Mouse (Mus musculus): Measurements from ENCODE around the gene 4930404H24Rik. TPM values are rescaled to one million over a fixed set of nuclear protein-coding genes. Genes with fewer than 3 reads are reported as not detected.

Gene 4930404H24Rik
- total RNA-seq, 1 experiment: not detected

- Histone ChIP-seq H3K9ac (ENCODE audit: insufficient read depth, low read depth, low read length, poor library complexity, severe bottlenecking) (no peak overlapping the region), H3K36me3 (ENCODE audit: control insufficient read depth, insufficient read depth, low read length, poor library complexity, severe bottlenecking) (no peaks in the 10 kb centered on the region), H3K4me1 (ENCODE audit: control insufficient read depth in 2 of 2, insufficient read depth in 2 of 2, low read length in 2 of 2, poor library complexity in 1 of 2) (peaks cover 2 to 6% of the 10 kb centered on the region in 2 experiments; a peak in 2 of 4 replicates), H3K9me3 (ENCODE audit: control insufficient read depth, insufficient read depth, low read depth, low read length) (no peaks in the 10 kb centered on the region), H3K27ac (ENCODE audit: insufficient read depth, low read depth, low read length, poor library complexity, severe bottlenecking) (no peak overlapping the region), H3K4me3 (ENCODE audit: insufficient read depth in 1 of 2, low read depth in 1 of 2, low read length in 2 of 2, poor library complexity in 1 of 2, severe bottlenecking in 1 of 2) (no peak overlapping the region)
- in situ Hi-C loops (cut with MboI; ENCODE audit: low sequenced_read_pairs in 2 of 2, unreplicated experiment in 2 of 2): no loop called here
- DNase-seq (ENCODE audit: low read depth, low spot score): no peak
- TF ChIP-seq CHD2 (IDR thresholded peaks at IDR 0.05; ENCODE audit: low read depth, low read length): no peak
- TF ChIP-seq HCFC1 (IDR thresholded peaks at IDR 0.05; ENCODE audit: borderline replicate concordance, insufficient read depth, low read length): no peak
- TF ChIP-seq ZC3H11A (IDR thresholded peaks at IDR 0.05; ENCODE audit: borderline replicate concordance, low read depth, low read length): no peak
- TF ChIP-seq ZNF384 (IDR thresholded peaks at IDR 0.05; ENCODE audit: low read depth, low read length): no peak
- TF ChIP-seq MAFK (IDR thresholded peaks at IDR 0.05; ENCODE audit: insufficient read depth, low read depth, low read length): no peak
Measured at GRCm38 (mm10) chr2:153506385-153506784, 13.8 kb downstream of the 4930404H24Rik start.

DNA sequence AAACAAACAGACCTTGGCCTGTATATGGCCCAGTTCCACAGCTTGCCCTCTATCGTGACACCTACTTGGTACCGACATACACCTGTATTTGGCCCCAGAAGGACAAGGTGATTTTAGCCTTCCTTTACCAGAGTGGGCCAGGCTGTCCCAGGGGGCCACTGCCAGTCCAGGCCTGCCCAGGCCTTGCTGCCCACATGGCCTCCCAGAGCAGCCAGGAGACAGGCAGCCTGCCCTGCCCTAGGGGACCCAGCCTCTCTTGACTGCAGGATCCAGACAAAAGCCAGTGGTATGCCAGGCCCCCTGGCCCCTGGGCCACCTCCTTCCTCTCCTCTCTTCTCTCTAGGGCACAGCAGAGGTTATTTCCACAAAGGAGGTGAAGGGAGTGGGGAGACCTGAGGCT lies 15.4 kb downstream of the 4930404H24Rik start:
- Histone ChIP-seq H3K27ac (ENCODE audit: insufficient read depth, low read depth, low read length, poor library complexity, severe bottlenecking) (no peak overlapping the region), H3K9me3 (ENCODE audit: control insufficient read depth, insufficient read depth, low read depth, low read length) (no peaks in the 10 kb centered on the region), H3K4me3 (ENCODE audit: insufficient read depth in 1 of 2, low read depth in 1 of 2, low read length in 2 of 2, poor library complexity in 1 of 2, severe bottlenecking in 1 of 2) (no peak overlapping the region), H3K4me1 (ENCODE audit: control insufficient read depth in 2 of 2, insufficient read depth in 2 of 2, low read length in 2 of 2, poor library complexity in 1 of 2) (peaks cover 2 to 15% of the 10 kb centered on the region in 2 experiments; a peak in 2 of 4 replicates), H3K36me3 (ENCODE audit: control insufficient read depth, insufficient read depth, low read length, poor library complexity, severe bottlenecking) (no peaks in the 10 kb centered on the region), H3K9ac (ENCODE audit: insufficient read depth, low read depth, low read length, poor library complexity, severe bottlenecking) (no peak overlapping the region)
- no peak for DNase-seq (ENCODE audit: low read depth, low spot score)
- in situ Hi-C loops (cut with MboI; ENCODE audit: low sequenced_read_pairs in 2 of 2, unreplicated experiment in 2 of 2): no loop called here
- TF ChIP-seq ZC3H11A (IDR thresholded peaks at IDR 0.05; ENCODE audit: borderline replicate concordance, low read depth, low read length) (no peak), HCFC1 (IDR thresholded peaks at IDR 0.05; ENCODE audit: borderline replicate concordance, insufficient read depth, low read length) (no peak), MAFK (IDR thresholded peaks at IDR 0.05; ENCODE audit: insufficient read depth, low read depth, low read length) (no peak), ZNF384 (IDR thresholded peaks at IDR 0.05; ENCODE audit: low read depth, low read length) (no peak), CHD2 (IDR thresholded peaks at IDR 0.05; ENCODE audit: low read depth, low read length) (no peak)

- no peak for DNase-seq (ENCODE audit: low read depth, low spot score)
- no peaks in the 10 kb centered on the region for H3K9me3 ChIP-seq (ENCODE audit: control insufficient read depth, insufficient read depth, low read depth, low read length)
- no peak overlapping the region for H3K9ac ChIP-seq (ENCODE audit: insufficient read depth, low read depth, low read length, poor library complexity, severe bottlenecking)
- in situ Hi-C loops (cut with MboI; ENCODE audit: low sequenced_read_pairs in 2 of 2, unreplicated experiment in 2 of 2): no loop called here
- peaks cover 2 to 15% of the 10 kb centered on the region in 2 experiments; a peak in 2 of 4 replicates for H3K4me1 ChIP-seq (ENCODE audit: control insufficient read depth in 2 of 2, insufficient read depth in 2 of 2, low read length in 2 of 2, poor library complexity in 1 of 2)
- H3K27ac ChIP-seq (ENCODE audit: insufficient read depth, low read depth, low read length, poor library complexity, severe bottlenecking): no peak overlapping the region
- TF ChIP-seq ZNF384 (IDR thresholded peaks at IDR 0.05; ENCODE audit: low read depth, low read length) (no peak), HCFC1 (IDR thresholded peaks at IDR 0.05; ENCODE audit: borderline replicate concordance, insufficient read depth, low read length) (no peak), CHD2 (IDR thresholded peaks at IDR 0.05; ENCODE audit: low read depth, low read length) (no peak), MAFK (IDR thresholded peaks at IDR 0.05; ENCODE audit: insufficient read depth, low read depth, low read length) (no peak), ZC3H11A (IDR thresholded peaks at IDR 0.05; ENCODE audit: borderline replicate concordance, low read depth, low read length) (no peak)
- no peak overlapping the region for H3K4me3 ChIP-seq (ENCODE audit: insufficient read depth in 1 of 2, low read depth in 1 of 2, low read length in 2 of 2, poor library complexity in 1 of 2, severe bottlenecking in 1 of 2)
- H3K36me3 ChIP-seq (ENCODE audit: control insufficient read depth, insufficient read depth, low read length, poor library complexity, severe bottlenecking): no peaks in the 10 kb centered on the region
Measured at GRCm38 (mm10) chr2:153508405-153508804, 15.8 kb downstream of the 4930404H24Rik start.

- in situ Hi-C loops (cut with MboI; ENCODE audit: low sequenced_read_pairs in 2 of 2, unreplicated experiment in 2 of 2): no loop called here
- Histone ChIP-seq H3K9me3 (ENCODE audit: control insufficient read depth, insufficient read depth, low read depth, low read length) (no peaks in the 10 kb centered on the region), H3K36me3 (ENCODE audit: control insufficient read depth, insufficient read depth, low read length, poor library complexity, severe bottlenecking) (no peaks in the 10 kb centered on the region), H3K4me3 (ENCODE audit: insufficient read depth in 1 of 2, low read depth in 1 of 2, low read length in 2 of 2, poor library complexity in 1 of 2, severe bottlenecking in 1 of 2) (0 out of 4 replicates have a peak overlapping the region, but pooled peaks of 1 of the 2 experiments have one; percentile 2), H3K4me1 (ENCODE audit: control insufficient read depth in 2 of 2, insufficient read depth in 2 of 2, low read length in 2 of 2, poor library complexity in 1 of 2) (peaks cover 2 to 15% of the 10 kb centered on the region in 2 experiments; a peak in 2 of 4 replicates), H3K27ac (ENCODE audit: insufficient read depth, low read depth, low read length, poor library complexity, severe bottlenecking) (no peak overlapping the region), H3K9ac (ENCODE audit: insufficient read depth, low read depth, low read length, poor library complexity, severe bottlenecking) (no peak overlapping the region)
- no peak for DNase-seq (ENCODE audit: low read depth, low spot score)
- TF ChIP-seq ZNF384 (IDR thresholded peaks at IDR 0.05; ENCODE audit: low read depth, low read length) (no peak), CHD2 (IDR thresholded peaks at IDR 0.05; ENCODE audit: low read depth, low read length) (no peak), ZC3H11A (IDR thresholded peaks at IDR 0.05; ENCODE audit: borderline replicate concordance, low read depth, low read length) (no peak), MAFK (IDR thresholded peaks at IDR 0.05; ENCODE audit: insufficient read depth, low read depth, low read length) (no peak), HCFC1 (IDR thresholded peaks at IDR 0.05; ENCODE audit: borderline replicate concordance, insufficient read depth, low read length) (no peak)
Measured at GRCm38 (mm10) chr2:153509211-153510029, 16.8 kb downstream of the 4930404H24Rik start.
